Mouse (Mus musculus) gastrocnemius, postnatal 4 days (tissue): ENCODE data around the gene Il2rb. TPM values are rescaled to one million over a fixed set of nuclear protein-coding genes. Genes with fewer than 3 reads are reported as not detected.

Experiments
- total RNA-seq, 2 experiments: library from RNA; stranded (reverse); gene quantifications; 2 replicates each; pipeline ENCODE4 v1.2.3; 2021

Il2rb gene
- total RNA-seq, 2 experiments from 2014 or later: 0.16 to 0.20 TPM

Other genes starting within 250 kb of the Il2rb start
- 1 to 10 TPM; 2.5 to 3.1 TPM for gene Csf2rb2, start 189.6 kb downstream of the Il2rb start, total RNA-seq
- 10 to 100 TPM in 1 of 2 experiments, 1 to 10 TPM in 1; 3.4 to 11.1 TPM for gene Csf2rb, start 169.5 kb downstream of the Il2rb start, total RNA-seq
- gene Tex33, start 99.4 kb downstream of the Il2rb start, total RNA-seq: not detected
- 10 to 100 TPM; 17.5 to 20.5 TPM for gene Tst, start 89.4 kb downstream of the Il2rb start, total RNA-seq
- 10 to 100 TPM; 27.6 to 34.5 TPM for gene Mpst, start 88.9 kb downstream of the Il2rb start, total RNA-seq
- 10 to 100 TPM; 83.5 to 85.4 TPM for gene Kctd17, start 66.7 kb downstream of the Il2rb start, total RNA-seq
- under 1 TPM in 1 of 2 experiments, not detected in 1; 0.62 TPM for gene Tmprss6, start 26.6 kb downstream of the Il2rb start, total RNA-seq
- gene C1qtnf6, start 36.1 kb upstream of the Il2rb start, total RNA-seq: 10 to 100 TPM; 66.7 to 75.1 TPM
- gene Sstr3, start 49.4 kb upstream of the Il2rb start, total RNA-seq: under 1 TPM in 1 of 2 experiments, not detected in 1; 0.05 TPM
- 10 to 100 TPM in 1 of 2 experiments, 1 to 10 TPM in 1; 4.6 to 10.2 TPM for gene Rac2, start 77.5 kb upstream of the Il2rb start, total RNA-seq
- gene Cyth4, start 101.8 kb upstream of the Il2rb start, total RNA-seq: 10 to 100 TPM in 1 of 2 experiments, 1 to 10 TPM in 1; 8.6 to 10.1 TPM
- under 1 TPM; 0.27 to 0.70 TPM for gene Elfn2, start 223.5 kb upstream of the Il2rb start, total RNA-seq